Mouse (Mus musculus): ENCODE results near the gene Tmem200b. TPM values are rescaled to one million over a fixed set of nuclear protein-coding genes. Genes with fewer than 3 reads are reported as not detected.
A peak's percentile ranks its signal among the peaks of the same experiment; 100 is the strongest.

Gene Tmem200b
- polyA plus RNA-seq, 1 experiment = 13.3 TPM

GRCm38 (mm10) chr4:131916425-131916824, 5.1 kb upstream of the Tmem200b start:
- peak overlapping the region; percentile 34 for H3K27ac ChIP-seq (ENCODE audit: control insufficient read depth, insufficient read depth, low read depth, low read length)

DNA sequence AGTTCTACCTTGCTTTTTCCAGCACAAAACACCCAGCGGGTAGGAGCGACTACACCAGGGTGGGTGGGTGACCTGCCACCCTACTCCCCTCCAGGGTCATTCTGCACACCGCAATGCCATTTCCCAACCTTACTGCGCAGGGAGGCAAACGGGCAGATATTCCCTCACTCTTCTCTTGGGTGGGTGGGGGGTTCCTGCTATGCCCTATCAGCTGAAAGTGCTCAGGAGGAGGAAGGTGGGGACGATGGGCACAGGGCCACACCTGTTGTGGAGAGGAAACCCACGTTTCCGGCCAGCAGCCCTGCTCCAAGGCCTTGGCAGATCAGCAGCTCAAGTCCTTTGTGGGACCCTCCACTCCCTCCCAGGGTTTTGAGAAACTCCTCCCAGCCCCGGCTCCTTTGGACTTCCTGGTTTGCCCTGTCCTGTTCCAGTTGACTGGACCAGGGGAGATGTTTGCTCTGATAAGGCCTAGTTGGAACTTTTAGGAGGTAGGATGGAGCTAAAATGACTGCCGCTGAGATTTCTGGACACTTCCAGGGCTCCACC, 4.5 kb upstream of the Tmem200b start:
- peaks cover 46% of the 10 kb centered on the region for H3K4me1 ChIP-seq (ENCODE audit: control insufficient read depth, insufficient read depth, low read length)
- TF ChIP-seq CTCF (IDR thresholded peaks at IDR 0.05; ENCODE audit: control insufficient read depth, insufficient read depth, insufficient replicate concordance, low read depth, low read length) = 0 out of 2 replicates have a peak, but pooled peaks have one; percentile 6
- no peak for TF ChIP-seq POLR2A (IDR thresholded peaks at IDR 0.05; ENCODE audit: control insufficient read depth, low read depth, low read length)
- H3K27me3 ChIP-seq (ENCODE audit: control insufficient read depth, insufficient read depth, low read length) = no peaks in the 10 kb centered on the region
- H3K27ac ChIP-seq (ENCODE audit: control insufficient read depth, insufficient read depth, low read depth, low read length) = no peak overlapping the region
- H3K36me3 ChIP-seq (ENCODE audit: control insufficient read depth, insufficient read depth, low read length) = no peaks in the 10 kb centered on the region
- H3K4me3 ChIP-seq (ENCODE audit: control insufficient read depth, low read depth, low read length) = no peak overlapping the region

More at GRCm38 (mm10) chr4:131916425-131916824, 5.1 kb upstream of the Tmem200b start:
- TF ChIP-seq CTCF (IDR thresholded peaks at IDR 0.05; ENCODE audit: control insufficient read depth, insufficient read depth, insufficient replicate concordance, low read depth, low read length) (peak; percentile 92), POLR2A (IDR thresholded peaks at IDR 0.05; ENCODE audit: control insufficient read depth, low read depth, low read length) (no peak)
- no peaks in the 10 kb centered on the region for H3K27me3 ChIP-seq (ENCODE audit: control insufficient read depth, insufficient read depth, low read length)
- no peaks in the 10 kb centered on the region for H3K36me3 ChIP-seq (ENCODE audit: control insufficient read depth, insufficient read depth, low read length)
- peak overlapping the region; percentile 64 for H3K4me3 ChIP-seq (ENCODE audit: control insufficient read depth, low read depth, low read length)
- peaks cover 43% of the 10 kb centered on the region for H3K4me1 ChIP-seq (ENCODE audit: control insufficient read depth, insufficient read depth, low read length)

DNA sequence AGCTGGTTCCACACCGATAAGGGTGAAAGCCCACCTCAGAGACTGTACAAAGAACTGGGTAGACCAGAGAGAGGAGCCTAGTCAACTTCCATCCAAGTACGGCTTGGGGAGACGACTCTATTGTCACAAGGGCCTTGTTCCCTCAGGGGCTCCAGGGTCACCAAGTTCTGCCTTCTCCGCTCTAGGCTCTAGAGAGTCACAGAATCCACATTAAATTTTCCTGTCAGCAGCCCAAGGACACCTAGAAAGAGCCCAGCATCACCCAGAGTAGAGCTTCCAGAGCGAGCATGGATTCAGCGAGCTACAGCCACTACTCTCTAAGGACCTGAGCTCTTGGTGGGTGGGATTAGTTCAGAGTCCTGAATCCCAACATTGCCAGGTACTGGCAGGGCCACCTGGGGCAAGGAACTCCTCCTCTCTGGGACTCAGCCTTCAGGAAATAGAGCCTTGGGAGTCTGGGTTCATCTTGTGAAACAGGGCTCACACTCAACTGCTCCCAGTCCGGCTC, 3.5 kb upstream of the Tmem200b start:
- H3K4me3 ChIP-seq (ENCODE audit: control insufficient read depth, low read depth, low read length) = no peak overlapping the region
- H3K27me3 ChIP-seq (ENCODE audit: control insufficient read depth, insufficient read depth, low read length) = no peaks in the 10 kb centered on the region
- H3K36me3 ChIP-seq (ENCODE audit: control insufficient read depth, insufficient read depth, low read length) = no peaks in the 10 kb centered on the region
- H3K27ac ChIP-seq (ENCODE audit: control insufficient read depth, insufficient read depth, low read depth, low read length) = no peak overlapping the region; the same call in 1 of the 2 replicates
- H3K4me1 ChIP-seq (ENCODE audit: control insufficient read depth, insufficient read depth, low read length) = peaks cover 51% of the 10 kb centered on the region
- no peak for TF ChIP-seq CTCF (IDR thresholded peaks at IDR 0.05; ENCODE audit: control insufficient read depth, insufficient read depth, insufficient replicate concordance, low read depth, low read length)
- no peak for TF ChIP-seq POLR2A (IDR thresholded peaks at IDR 0.05; ENCODE audit: control insufficient read depth, low read depth, low read length)

DNA sequence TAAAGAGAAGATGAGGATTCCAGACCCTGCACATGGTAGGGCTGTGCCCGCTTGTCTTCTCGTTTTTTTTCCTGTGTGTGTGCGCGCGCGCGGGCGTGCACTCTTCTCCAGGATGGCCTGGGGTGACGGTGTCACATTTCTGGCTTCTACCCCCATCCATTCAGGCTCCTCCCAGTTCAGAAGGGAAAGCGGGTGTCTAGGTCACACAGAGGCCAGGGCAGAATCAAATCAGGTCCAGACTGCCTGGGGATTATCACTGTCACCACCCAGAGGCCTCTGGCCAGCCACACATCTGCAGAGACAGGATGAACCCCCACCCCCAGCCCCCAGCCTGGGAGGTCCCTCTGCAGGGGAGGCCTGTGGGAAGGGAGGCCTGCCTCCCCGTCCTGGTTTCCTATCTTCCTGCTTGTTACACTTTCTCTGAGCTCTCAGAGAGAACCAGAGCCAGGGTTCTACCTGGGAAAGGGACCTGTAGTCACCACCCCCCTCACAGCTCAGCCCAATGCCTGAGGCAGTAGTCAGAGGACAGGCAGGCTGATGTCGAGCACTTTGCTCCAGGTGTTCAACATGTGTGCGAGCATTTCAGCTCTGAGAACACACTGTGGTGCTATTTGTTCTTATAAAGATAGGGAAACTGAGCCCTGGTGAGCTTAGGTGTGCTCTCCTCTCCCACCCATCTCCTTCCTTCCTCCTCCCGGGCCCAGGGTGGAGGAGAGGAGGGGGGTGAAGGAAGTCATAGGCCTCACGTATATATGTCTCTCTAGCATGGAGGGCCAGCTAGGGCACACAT, 2.7 kb upstream of the Tmem200b start:
- Histone ChIP-seq H3K36me3 (ENCODE audit: control insufficient read depth, insufficient read depth, low read length) (no peaks in the 10 kb centered on the region), H3K4me3 (ENCODE audit: control insufficient read depth, low read depth, low read length) (no peak overlapping the region), H3K4me1 (ENCODE audit: control insufficient read depth, insufficient read depth, low read length) (peaks cover 53% of the 10 kb centered on the region), H3K27me3 (ENCODE audit: control insufficient read depth, insufficient read depth, low read length) (no peaks in the 10 kb centered on the region), H3K27ac (ENCODE audit: control insufficient read depth, insufficient read depth, low read depth, low read length) (no peak overlapping the region)
- TF ChIP-seq POLR2A (IDR thresholded peaks at IDR 0.05; ENCODE audit: control insufficient read depth, low read depth, low read length) (no peak), CTCF (IDR thresholded peaks at IDR 0.05; ENCODE audit: control insufficient read depth, insufficient read depth, insufficient replicate concordance, low read depth, low read length) (no peak)

DNA sequence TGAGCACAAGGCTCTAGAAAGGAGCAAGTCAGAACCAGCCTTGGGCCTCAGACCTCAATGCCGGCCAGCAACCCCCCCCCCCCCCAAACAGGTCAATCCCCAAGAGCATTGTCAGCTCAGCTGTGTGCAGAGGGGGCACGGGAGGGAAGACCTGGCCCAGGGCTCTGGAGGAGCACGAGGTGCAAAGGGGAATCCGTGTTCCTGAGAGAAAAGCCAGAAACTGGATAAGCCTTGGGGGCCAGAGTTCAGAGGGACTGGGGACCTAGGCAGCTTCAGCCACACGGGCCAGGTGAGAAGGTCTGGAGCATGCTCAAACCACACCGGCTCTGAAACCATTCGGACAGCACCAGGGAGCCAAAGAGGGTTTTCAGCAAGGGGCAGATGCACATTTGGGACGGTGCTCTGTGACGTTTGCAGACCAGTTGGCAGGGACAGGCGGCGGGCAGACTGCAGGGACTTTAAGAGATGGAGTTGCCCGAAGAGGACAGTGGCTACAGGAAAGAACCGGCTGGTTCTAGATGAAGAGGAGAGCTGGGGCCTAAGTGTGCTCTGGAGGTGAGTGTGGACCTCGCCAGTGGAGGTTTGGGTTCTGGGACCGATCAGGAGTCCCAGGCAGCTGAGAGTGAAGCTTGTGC, 1.9 kb upstream of the Tmem200b start:
- Histone ChIP-seq H3K27ac (ENCODE audit: control insufficient read depth, insufficient read depth, low read depth, low read length) (peak overlapping the region; percentile 39), H3K27me3 (ENCODE audit: control insufficient read depth, insufficient read depth, low read length) (no peaks in the 10 kb centered on the region), H3K4me1 (ENCODE audit: control insufficient read depth, insufficient read depth, low read length) (peaks cover 50% of the 10 kb centered on the region), H3K36me3 (ENCODE audit: control insufficient read depth, insufficient read depth, low read length) (no peaks in the 10 kb centered on the region), H3K4me3 (ENCODE audit: control insufficient read depth, low read depth, low read length) (peak overlapping the region; percentile 44)
- no peak for TF ChIP-seq POLR2A (IDR thresholded peaks at IDR 0.05; ENCODE audit: control insufficient read depth, low read depth, low read length)
- no peak for TF ChIP-seq CTCF (IDR thresholded peaks at IDR 0.05; ENCODE audit: control insufficient read depth, insufficient read depth, insufficient replicate concordance, low read depth, low read length)

DNA sequence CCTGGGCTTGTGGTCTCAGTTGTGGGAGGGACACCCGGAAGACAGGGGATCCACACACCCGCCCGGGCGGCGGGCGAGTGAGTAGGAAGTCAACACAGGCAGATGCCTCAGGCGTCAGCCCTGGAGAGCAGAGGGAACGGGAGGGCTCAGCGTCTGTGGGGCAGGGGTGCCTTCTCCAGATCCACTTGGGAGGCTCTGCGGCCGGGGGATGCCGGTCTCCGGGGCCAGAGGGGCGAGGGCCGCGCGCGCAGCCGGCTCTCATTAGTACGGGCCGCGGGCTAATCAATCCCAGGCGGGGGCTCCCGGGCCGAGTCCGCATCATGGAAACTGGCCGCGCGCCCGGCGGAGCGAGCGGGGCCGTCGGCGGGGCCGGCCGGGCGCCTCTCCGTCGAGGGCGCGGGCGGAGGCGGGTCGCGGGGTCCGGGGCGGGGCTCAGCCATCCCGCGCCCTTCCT, 1.4 kb upstream of the Tmem200b start:
- Histone ChIP-seq H3K36me3 (ENCODE audit: control insufficient read depth, insufficient read depth, low read length) (no peaks in the 10 kb centered on the region), H3K4me1 (ENCODE audit: control insufficient read depth, insufficient read depth, low read length) (peaks cover 45% of the 10 kb centered on the region), H3K4me3 (ENCODE audit: control insufficient read depth, low read depth, low read length) (peak overlapping the region; percentile 71), H3K27ac (ENCODE audit: control insufficient read depth, insufficient read depth, low read depth, low read length) (peak overlapping the region; percentile 39), H3K27me3 (ENCODE audit: control insufficient read depth, insufficient read depth, low read length) (no peaks in the 10 kb centered on the region)
- TF ChIP-seq CTCF (IDR thresholded peaks at IDR 0.05; ENCODE audit: control insufficient read depth, insufficient read depth, insufficient replicate concordance, low read depth, low read length) = no peak
- TF ChIP-seq POLR2A (IDR thresholded peaks at IDR 0.05; ENCODE audit: control insufficient read depth, low read depth, low read length) = peak; percentile 35; the same call in 1 of the 2 replicates
